Mouse (Mus musculus): ENCODE results near the gene Slc16a11. TPM values are rescaled to one million over a fixed set of nuclear protein-coding genes. Genes with fewer than 3 reads are reported as not detected.
"Not testable (repeated sequence)": the region's sequence is repeated elsewhere in the genome, so short reads cannot be mapped to it uniquely, and the experiment has no call there.

Slc16a11 gene
- 0.81 TPM in 1 of 2 replicates, not detected in the other for polyA plus RNA-seq (2014; fragmentation: Nextera tagmentation; extraction: Ambion mirVana)

GRCm38 (mm10) chr11:70212423-70212822 is at the start of gene Slc16a11:
Slc16a11 (plus strand) TSS chr11:70212752.
- Histone ChIP-seq H3K9ac (replicated peaks; ENCODE audit: low read length) (no peak within 1 kb of the TSS), H3K4me1 (ENCODE audit: control insufficient read depth, insufficient read depth, low read length) (peaks cover 10% of the 10 kb centered on the region), H3K27ac (replicated peaks; ENCODE audit: low read depth, low read length) (no peak within 1 kb of the TSS), H3K9me3 (replicated peaks; ENCODE audit: control insufficient read depth, low read length) (no peaks in the 10 kb centered on the region), H3K36me3 (replicated peaks; ENCODE audit: control insufficient read depth, insufficient read depth, low read depth, low read length) (no peaks in the 10 kb centered on the region), H3K27me3 (ENCODE audit: control insufficient read depth, insufficient read depth, low read length) (peaks cover 37% of the 10 kb centered on the region), H3K4me2 (ENCODE audit: low read depth, low read length) (no peak within 1 kb of the TSS), H3K4me3 (ENCODE audit: low read depth, low read length) (no peak within 1 kb of the TSS)
- WGBS = 62% methylated on average over 6 of the region's 6 CpGs
- no peak for ATAC-seq (replicated peaks; ENCODE audit: insufficient number of reproducible peaks, low FRiP score, low TSS enrichment, low read depth)
- no peak for DNase-seq (ENCODE audit: low spot score)

DNA sequence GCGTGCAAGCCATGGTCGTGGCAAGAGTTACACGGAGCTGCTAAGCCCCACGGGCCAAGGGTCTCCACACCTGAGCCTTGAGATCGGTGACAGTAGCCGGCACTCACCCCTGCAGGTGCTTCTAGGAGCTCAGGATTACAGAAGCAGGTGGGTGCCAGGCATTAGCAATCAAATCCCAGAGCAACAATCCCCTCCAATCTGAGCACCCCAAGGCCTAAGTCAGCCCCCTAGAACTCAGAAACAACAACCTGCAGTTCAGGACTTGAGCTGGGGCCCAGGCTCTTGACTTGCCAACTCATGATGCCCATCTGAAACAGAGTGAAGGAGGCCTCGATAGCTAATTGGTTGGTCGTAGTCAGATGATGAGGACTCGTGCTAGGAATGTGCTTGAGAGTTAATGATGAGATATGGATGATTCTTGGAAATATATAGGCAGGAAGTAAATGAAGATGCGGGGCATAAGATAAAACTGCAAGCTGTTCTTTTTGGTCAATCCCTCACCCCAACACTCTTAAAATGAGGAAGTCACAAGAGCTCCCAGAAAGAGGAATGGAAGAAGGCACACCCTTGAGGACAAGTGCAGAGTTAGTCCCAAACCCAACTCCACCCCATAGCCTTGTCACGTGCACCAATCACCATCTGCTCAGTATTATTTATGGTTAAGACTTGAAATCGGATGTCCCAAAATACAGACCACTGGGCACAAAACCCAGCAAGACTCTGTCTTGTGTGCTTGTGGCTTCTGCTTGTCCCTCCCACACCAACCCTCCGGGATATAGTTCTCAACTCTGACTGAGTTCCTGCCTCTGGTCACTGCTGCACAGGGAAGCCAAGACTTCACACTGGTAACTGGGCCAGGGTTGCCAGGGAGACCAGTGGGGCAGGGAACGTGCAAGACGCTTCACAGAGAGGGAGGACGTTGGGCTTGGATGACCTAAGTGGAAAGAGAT is 46.3 kb upstream of the Slc16a11 start:
- H3K27me3 ChIP-seq (ENCODE audit: control insufficient read depth, insufficient read depth, low read length) = no peaks in the 10 kb centered on the region
- WGBS = 75% methylated on average over 16 of the region's 16 CpGs

GRCm38 (mm10) chr11:70168136-70168535 is 44.4 kb upstream of the Slc16a11 start:
- WGBS = 56% methylated on average over 7 of the region's 7 CpGs
- DNase-seq (ENCODE audit: low spot score) = no peak
- H3K4me3 ChIP-seq (ENCODE audit: low read depth, low read length) = no peak overlapping the region

More for the DNA sequence above, 46.3 kb upstream of the Slc16a11 start:
- DNase-seq (ENCODE audit: low spot score) (no peak), ATAC-seq (replicated peaks; ENCODE audit: insufficient number of reproducible peaks, low FRiP score, low TSS enrichment, low read depth) (no peak)
- Histone ChIP-seq H3K4me1 (ENCODE audit: control insufficient read depth, insufficient read depth, low read length) (no peaks in the 10 kb centered on the region), H3K4me3 (ENCODE audit: low read depth, low read length) (no peak overlapping the region), H3K9me3 (replicated peaks; ENCODE audit: control insufficient read depth, low read length) (no peaks in the 10 kb centered on the region), H3K9ac (replicated peaks; ENCODE audit: low read length) (no peak overlapping the region), H3K4me2 (ENCODE audit: low read depth, low read length) (no peak overlapping the region), H3K36me3 (replicated peaks; ENCODE audit: control insufficient read depth, insufficient read depth, low read depth, low read length) (no peaks in the 10 kb centered on the region), H3K27ac (replicated peaks; ENCODE audit: low read depth, low read length) (no peak overlapping the region)

GRCm38 (mm10) chr11:70169471-70169870 is 43.1 kb upstream of the Slc16a11 start:
- not testable (repeated sequence) for DNase-seq (ENCODE audit: low spot score); H3K27me3 ChIP-seq (ENCODE audit: control insufficient read depth, insufficient read depth, low read length); H3K4me3 ChIP-seq (ENCODE audit: low read depth, low read length); H3K27ac ChIP-seq (replicated peaks; ENCODE audit: low read depth, low read length); H3K9ac ChIP-seq (replicated peaks; ENCODE audit: low read length); H3K4me2 ChIP-seq (ENCODE audit: low read depth, low read length); H3K4me1 ChIP-seq (ENCODE audit: control insufficient read depth, insufficient read depth, low read length); ATAC-seq (replicated peaks; ENCODE audit: insufficient number of reproducible peaks, low FRiP score, low TSS enrichment, low read depth); H3K36me3 ChIP-seq (replicated peaks; ENCODE audit: control insufficient read depth, insufficient read depth, low read depth, low read length); H3K9me3 ChIP-seq (replicated peaks; ENCODE audit: control insufficient read depth, low read length)
- WGBS = 95% methylated on average over 7 of the region's 7 CpGs

More at GRCm38 (mm10) chr11:70168136-70168535, 44.4 kb upstream of the Slc16a11 start:
- H3K36me3 ChIP-seq (replicated peaks; ENCODE audit: control insufficient read depth, insufficient read depth, low read depth, low read length) = no peaks in the 10 kb centered on the region
- no peak overlapping the region for H3K4me2 ChIP-seq (ENCODE audit: low read depth, low read length)
- no peaks in the 10 kb centered on the region for H3K4me1 ChIP-seq (ENCODE audit: control insufficient read depth, insufficient read depth, low read length)
- H3K9me3 ChIP-seq (replicated peaks; ENCODE audit: control insufficient read depth, low read length) = no peaks in the 10 kb centered on the region
- ATAC-seq (replicated peaks; ENCODE audit: insufficient number of reproducible peaks, low FRiP score, low TSS enrichment, low read depth) = no peak
- no peak overlapping the region for H3K27ac ChIP-seq (replicated peaks; ENCODE audit: low read depth, low read length)
- no peaks in the 10 kb centered on the region for H3K27me3 ChIP-seq (ENCODE audit: control insufficient read depth, insufficient read depth, low read length)
- no peak overlapping the region for H3K9ac ChIP-seq (replicated peaks; ENCODE audit: low read length)

GRCm38 (mm10) chr11:70170291-70170690 is 42.3 kb upstream of the Slc16a11 start:
- no peak for ATAC-seq (replicated peaks; ENCODE audit: insufficient number of reproducible peaks, low FRiP score, low TSS enrichment, low read depth)
- H3K4me1 ChIP-seq (ENCODE audit: control insufficient read depth, insufficient read depth, low read length) = no peaks in the 10 kb centered on the region
- WGBS = 76% methylated on average over 7 of the region's 7 CpGs

GRCm38 (mm10) chr11:70171181-70171580 is 41.4 kb upstream of the Slc16a11 start:
- Histone ChIP-seq H3K4me2 (ENCODE audit: low read depth, low read length) (no peak overlapping the region), H3K27ac (replicated peaks; ENCODE audit: low read depth, low read length) (no peak overlapping the region), H3K4me3 (ENCODE audit: low read depth, low read length) (no peak overlapping the region), H3K36me3 (replicated peaks; ENCODE audit: control insufficient read depth, insufficient read depth, low read depth, low read length) (no peaks in the 10 kb centered on the region), H3K9me3 (replicated peaks; ENCODE audit: control insufficient read depth, low read length) (no peaks in the 10 kb centered on the region), H3K9ac (replicated peaks; ENCODE audit: low read length) (no peak overlapping the region), H3K27me3 (ENCODE audit: control insufficient read depth, insufficient read depth, low read length) (no peaks in the 10 kb centered on the region), H3K4me1 (ENCODE audit: control insufficient read depth, insufficient read depth, low read length) (no peaks in the 10 kb centered on the region)
- DNase-seq (ENCODE audit: low spot score) = no peak
- ATAC-seq (replicated peaks; ENCODE audit: insufficient number of reproducible peaks, low FRiP score, low TSS enrichment, low read depth) = no peak
- WGBS = 82% methylated on average over 7 of the region's 7 CpGs

More at GRCm38 (mm10) chr11:70170291-70170690, 42.3 kb upstream of the Slc16a11 start:
- Histone ChIP-seq H3K4me2 (ENCODE audit: low read depth, low read length) (no peak overlapping the region), H3K9me3 (replicated peaks; ENCODE audit: control insufficient read depth, low read length) (no peaks in the 10 kb centered on the region), H3K27me3 (ENCODE audit: control insufficient read depth, insufficient read depth, low read length) (no peaks in the 10 kb centered on the region), H3K4me3 (ENCODE audit: low read depth, low read length) (no peak overlapping the region), H3K36me3 (replicated peaks; ENCODE audit: control insufficient read depth, insufficient read depth, low read depth, low read length) (no peaks in the 10 kb centered on the region), H3K9ac (replicated peaks; ENCODE audit: low read length) (no peak overlapping the region), H3K27ac (replicated peaks; ENCODE audit: low read depth, low read length) (no peak overlapping the region)
- DNase-seq (ENCODE audit: low spot score) = no peak

- Histone ChIP-seq H3K9ac (replicated peaks; ENCODE audit: low read length) (no peak overlapping the region), H3K9me3 (replicated peaks; ENCODE audit: control insufficient read depth, low read length) (no peaks in the 10 kb centered on the region), H3K4me3 (ENCODE audit: low read depth, low read length) (no peak overlapping the region), H3K4me1 (ENCODE audit: control insufficient read depth, insufficient read depth, low read length) (no peaks in the 10 kb centered on the region), H3K27ac (replicated peaks; ENCODE audit: low read depth, low read length) (no peak overlapping the region), H3K27me3 (ENCODE audit: control insufficient read depth, insufficient read depth, low read length) (no peaks in the 10 kb centered on the region), H3K4me2 (ENCODE audit: low read depth, low read length) (no peak overlapping the region), H3K36me3 (replicated peaks; ENCODE audit: control insufficient read depth, insufficient read depth, low read depth, low read length) (no peaks in the 10 kb centered on the region)
- ATAC-seq (replicated peaks; ENCODE audit: insufficient number of reproducible peaks, low FRiP score, low TSS enrichment, low read depth) (no peak), DNase-seq (ENCODE audit: low spot score) (peak; percentile 24)
- WGBS = 43% methylated on average over 3 of the region's 3 CpGs
Measured at GRCm38 (mm10) chr11:70171847-70172246, 40.7 kb upstream of the Slc16a11 start.

GRCm38 (mm10) chr11:70172298-70172697 is 40.3 kb upstream of the Slc16a11 start:
- no peaks in the 10 kb centered on the region for H3K27me3 ChIP-seq (ENCODE audit: control insufficient read depth, insufficient read depth, low read length)
- no peak overlapping the region for H3K4me3 ChIP-seq (ENCODE audit: low read depth, low read length)
- DNase-seq (ENCODE audit: low spot score) (no peak), ATAC-seq (replicated peaks; ENCODE audit: insufficient number of reproducible peaks, low FRiP score, low TSS enrichment, low read depth) (no peak)
- no peaks in the 10 kb centered on the region for H3K36me3 ChIP-seq (replicated peaks; ENCODE audit: control insufficient read depth, insufficient read depth, low read depth, low read length)
- no peaks in the 10 kb centered on the region for H3K4me1 ChIP-seq (ENCODE audit: control insufficient read depth, insufficient read depth, low read length)
- no peak overlapping the region for H3K27ac ChIP-seq (replicated peaks; ENCODE audit: low read depth, low read length)
- no peak overlapping the region for H3K9ac ChIP-seq (replicated peaks; ENCODE audit: low read length)
- no peaks in the 10 kb centered on the region for H3K9me3 ChIP-seq (replicated peaks; ENCODE audit: control insufficient read depth, low read length)
- WGBS = 51% methylated on average over 5 of the region's 5 CpGs
- no peak overlapping the region for H3K4me2 ChIP-seq (ENCODE audit: low read depth, low read length)
